Mouse (Mus musculus): ENCODE results near the gene Usp19. TPM values are rescaled to one million over a fixed set of nuclear protein-coding genes. Genes with fewer than 3 reads are reported as not detected.

Gene Usp19
- polyA plus RNA-seq, 1 experiment from 2014 or later: 43.8 TPM

- peak overlapping the region; percentile 81 for H3K4me2 ChIP-seq (ENCODE audit: low read length)
- peaks cover 30% of the 10 kb centered on the region for H3K36me3 ChIP-seq (ENCODE audit: insufficient read depth, low read length)
- H3K9ac ChIP-seq (ENCODE audit: low read depth, low read length): peak overlapping the region; percentile 98
- no peak for TF ChIP-seq CTCF (IDR thresholded peaks at IDR 0.05; ENCODE audit: low read depth)
- H3K27me3 ChIP-seq (ENCODE audit: insufficient read depth, low read length): no peaks in the 10 kb centered on the region
- ATAC-seq (replicated peaks; ENCODE audit: low FRiP score, low read depth) (peak; percentile 67), DNase-seq (ENCODE audit: low spot score) (peak; percentile 80)
- H3K4me1 ChIP-seq (replicated peaks; ENCODE audit: insufficient read depth, low read length): no peaks in the 10 kb centered on the region
- WGBS: under 1% methylated on average over 69 of the region's 95 CpGs
- H3K9me3 ChIP-seq (replicated peaks; ENCODE audit: low read length): no peaks in the 10 kb centered on the region
- H3K27ac ChIP-seq: peak overlapping the region; percentile 99
- H3K4me3 ChIP-seq (replicated peaks; ENCODE audit: low read depth, low read length): peak overlapping the region; percentile 83
Observed at GRCm38 (mm10) chr9:108517253-108517930, 27.0 kb downstream of the Usp19 start.

- ATAC-seq (replicated peaks; ENCODE audit: low FRiP score, low read depth) (peak; percentile 16; the same call in 1 of the 2 replicates), DNase-seq (ENCODE audit: low spot score) (peak; percentile 77)
- peaks cover 25% of the 10 kb centered on the region for H3K36me3 ChIP-seq (ENCODE audit: insufficient read depth, low read length)
- peak overlapping the region; percentile 83 for H3K4me3 ChIP-seq (replicated peaks; ENCODE audit: low read depth, low read length)
- H3K9ac ChIP-seq (ENCODE audit: low read depth, low read length): peak overlapping the region; percentile 98
- H3K27me3 ChIP-seq (ENCODE audit: insufficient read depth, low read length): no peaks in the 10 kb centered on the region
- peak overlapping the region; percentile 99 for H3K27ac ChIP-seq
- H3K4me1 ChIP-seq (replicated peaks; ENCODE audit: insufficient read depth, low read length): no peaks in the 10 kb centered on the region
- 0% methylated on average over 13 of the region's 13 CpGs for WGBS
- peak overlapping the region; percentile 81 for H3K4me2 ChIP-seq (ENCODE audit: low read length)
- H3K9me3 ChIP-seq (replicated peaks; ENCODE audit: low read length): no peaks in the 10 kb centered on the region
- TF ChIP-seq CTCF (IDR thresholded peaks at IDR 0.05; ENCODE audit: low read depth): no peak
Observed at GRCm38 (mm10) chr9:108517931-108518332, 27.5 kb downstream of the Usp19 start.

- 0 out of 2 replicates have a peak, but pooled peaks cover 7% of the 10 kb centered on the region for H3K36me3 ChIP-seq (ENCODE audit: insufficient read depth, low read length)
- no peaks in the 10 kb centered on the region for H3K4me1 ChIP-seq (replicated peaks; ENCODE audit: insufficient read depth, low read length)
- no peak for TF ChIP-seq CTCF (IDR thresholded peaks at IDR 0.05; ENCODE audit: low read depth)
- WGBS: 80% methylated on average over 2 of the region's 2 CpGs
- no peak for DNase-seq (ENCODE audit: low spot score)
- no peaks in the 10 kb centered on the region for H3K27me3 ChIP-seq (ENCODE audit: insufficient read depth, low read length)
- no peaks in the 10 kb centered on the region for H3K9me3 ChIP-seq (replicated peaks; ENCODE audit: low read length)
- ATAC-seq (replicated peaks; ENCODE audit: low FRiP score, low read depth): no peak
- no peak overlapping the region for H3K4me3 ChIP-seq (replicated peaks; ENCODE audit: low read depth, low read length)
- H3K4me2 ChIP-seq (ENCODE audit: low read length): no peak overlapping the region
- no peak overlapping the region for H3K27ac ChIP-seq
- no peak overlapping the region for H3K9ac ChIP-seq (ENCODE audit: low read depth, low read length)
Observed at GRCm38 (mm10) chr9:108521604-108522003, 31.2 kb downstream of the Usp19 start.

GRCm38 (mm10) chr9:108523341-108523740 lies 32.9 kb downstream of the Usp19 start:
- ATAC-seq (replicated peaks; ENCODE audit: low FRiP score, low read depth) (no peak), DNase-seq (ENCODE audit: low spot score) (no peak)
- H3K27me3 ChIP-seq (ENCODE audit: insufficient read depth, low read length): no peaks in the 10 kb centered on the region
- H3K4me2 ChIP-seq (ENCODE audit: low read length): no peak overlapping the region
- TF ChIP-seq CTCF (IDR thresholded peaks at IDR 0.05; ENCODE audit: low read depth): no peak
- H3K9ac ChIP-seq (ENCODE audit: low read depth, low read length): no peak overlapping the region
- H3K27ac ChIP-seq: no peak overlapping the region
- no peaks in the 10 kb centered on the region for H3K9me3 ChIP-seq (replicated peaks; ENCODE audit: low read length)
- H3K36me3 ChIP-seq (ENCODE audit: insufficient read depth, low read length): peaks cover 7% of the 10 kb centered on the region; the same call in 1 of the 2 replicates
- H3K4me1 ChIP-seq (replicated peaks; ENCODE audit: insufficient read depth, low read length): no peaks in the 10 kb centered on the region
- 94% methylated on average over 4 of the region's 4 CpGs for WGBS
- H3K4me3 ChIP-seq (replicated peaks; ENCODE audit: low read depth, low read length): no peak overlapping the region

GRCm38 (mm10) chr9:108525400-108525799 lies 35.0 kb downstream of the Usp19 start:
- ATAC-seq (replicated peaks; ENCODE audit: low FRiP score, low read depth): no peak
- H3K9me3 ChIP-seq (replicated peaks; ENCODE audit: low read length): no peaks in the 10 kb centered on the region
- no peak overlapping the region for H3K4me2 ChIP-seq (ENCODE audit: low read length)
- H3K36me3 ChIP-seq (ENCODE audit: insufficient read depth, low read length): peaks cover 27% of the 10 kb centered on the region
- no peak for DNase-seq (ENCODE audit: low spot score)
- WGBS: 77% methylated on average over 3 of the region's 3 CpGs
- no peaks in the 10 kb centered on the region for H3K27me3 ChIP-seq (ENCODE audit: insufficient read depth, low read length)
- no peak for TF ChIP-seq CTCF (IDR thresholded peaks at IDR 0.05; ENCODE audit: low read depth)
- no peaks in the 10 kb centered on the region for H3K4me1 ChIP-seq (replicated peaks; ENCODE audit: insufficient read depth, low read length)
- H3K4me3 ChIP-seq (replicated peaks; ENCODE audit: low read depth, low read length): no peak overlapping the region
- no peak overlapping the region for H3K27ac ChIP-seq
- no peak overlapping the region for H3K9ac ChIP-seq (ENCODE audit: low read depth, low read length)

GRCm38 (mm10) chr9:108530954-108531353 lies 40.6 kb downstream of the Usp19 start:
- DNase-seq (ENCODE audit: low spot score) (no peak), ATAC-seq (replicated peaks; ENCODE audit: low FRiP score, low read depth) (no peak)
- no peak overlapping the region for H3K4me2 ChIP-seq (ENCODE audit: low read length)
- no peaks in the 10 kb centered on the region for H3K27me3 ChIP-seq (ENCODE audit: insufficient read depth, low read length)
- no peak overlapping the region for H3K4me3 ChIP-seq (replicated peaks; ENCODE audit: low read depth, low read length)
- no peaks in the 10 kb centered on the region for H3K4me1 ChIP-seq (replicated peaks; ENCODE audit: insufficient read depth, low read length)
- H3K27ac ChIP-seq: no peak overlapping the region
- H3K9ac ChIP-seq (ENCODE audit: low read depth, low read length): no peak overlapping the region
- 96% methylated on average over 1 of the region's 1 CpGs for WGBS
- H3K9me3 ChIP-seq (replicated peaks; ENCODE audit: low read length): no peaks in the 10 kb centered on the region
- H3K36me3 ChIP-seq (ENCODE audit: insufficient read depth, low read length): peaks cover 61% of the 10 kb centered on the region
- no peak for TF ChIP-seq CTCF (IDR thresholded peaks at IDR 0.05; ENCODE audit: low read depth)
